Mouse (Mus musculus) CH12.LX (cell line): ENCODE results near the gene Akirin2. TPM values are rescaled to one million over a fixed set of nuclear protein-coding genes. Genes with fewer than 3 reads are reported as not detected.

Experiments used
- DNase-seq: peaks from one replicate; pipeline ENCODE4 v3.0.0-alpha.2; 2013; ENCODE audit errors: extremely low read depth
- H3K27ac ChIP-seq: 2 replicates; pipeline ENCODE4 v1.5.1; 2012; ENCODE audit warnings: low read depth, mild to moderate bottlenecking, control low read depth, moderate library complexity; ENCODE audit not compliant: insufficient read depth
- H3K27me3 ChIP-seq: replicated peaks from 2 replicates; pipeline ENCODE3; 2012; ENCODE audit warnings: inconsistent platforms
- H3K36me3 ChIP-seq, 2 experiments: replicated peaks in 1 of 2; 2 replicates each; pipeline versions ENCODE3 to v1.6.1; 2012; ENCODE audit warnings: inconsistent platforms in 1 of 2, low read length in 1 of 2, mild to moderate bottlenecking in 1 of 2, mixed read lengths in 1 of 2, moderate library complexity in 1 of 2; ENCODE audit not compliant: control insufficient read depth in 1 of 2, insufficient read depth in 1 of 2
- H3K4me1 ChIP-seq, 2 experiments: 2 replicates each; pipeline ENCODE4 v1.6.1; 2012; ENCODE audit warnings: inconsistent platforms in 1 of 2, moderate library complexity in 1 of 2; ENCODE audit not compliant: insufficient read depth in 2 of 2, control insufficient read depth in 1 of 2
- H3K4me2 ChIP-seq: 2 replicates; pipeline ENCODE4 v1.6.1; 2012; ENCODE audit warnings: low read depth, mild to moderate bottlenecking, control low read depth; ENCODE audit not compliant: poor library complexity, insufficient read depth, severe bottlenecking
- H3K4me3 ChIP-seq, 3 experiments: fragments of 150-350 bp in 1 of 3; sonication (generic) in 1 of 3; replicated peaks in 1 of 3; 2 replicates each; pipeline versions ENCODE3 to v1.5.1; 2011 to 2012; ENCODE audit warnings: low read depth in 2 of 3, low read length in 2 of 3, mild to moderate bottlenecking in 2 of 3, moderate library complexity in 2 of 3, control low read depth in 1 of 3, improper control_type of control experiment in 1 of 3, inconsistent platforms in 1 of 3, mixed read lengths in 1 of 3; ENCODE audit not compliant: poor library complexity in 1 of 3
- H3K79me2 ChIP-seq: replicated peaks from 2 replicates; pipeline ENCODE4 v1.6.1; 2012; ENCODE audit warnings: mild to moderate bottlenecking, moderate library complexity; ENCODE audit not compliant: control insufficient read depth, poor library complexity, insufficient read depth, severe bottlenecking; ENCODE audit errors: extremely low read depth
- H3K9ac ChIP-seq: 2 replicates; pipeline ENCODE4 v1.6.1; 2012; ENCODE audit warnings: low read depth, mild to moderate bottlenecking, control low read depth, moderate library complexity; ENCODE audit not compliant: insufficient read depth
- H3K9me3 ChIP-seq: replicated peaks from 2 replicates; pipeline ENCODE3; 2012; ENCODE audit warnings: low read length, inconsistent platforms, mixed read lengths
- CTCF ChIP-seq, 2 experiments: IDR thresholded peaks in 1 of 2; conservative IDR thresholded peaks in 1 of 2; 2 replicates each; pipeline ENCODE4 v1.5.1; 2011 to 2012; ENCODE audit warnings: low read depth in 2 of 2, low read length in 2 of 2, improper control_type of control experiment in 1 of 2, inconsistent platforms in 1 of 2, mild to moderate bottlenecking in 1 of 2, moderate library complexity in 1 of 2
- E2F4 ChIP-seq: IDR thresholded peaks from 2 replicates; pipeline ENCODE4 v1.6.1; 2011; ENCODE audit warnings: low read depth, low read length, improper control_type of control experiment; ENCODE audit not compliant: insufficient replicate concordance
- ELF1 ChIP-seq: IDR thresholded peaks from 2 replicates; pipeline ENCODE4 v1.6.1; 2014; ENCODE audit warnings: low read depth, mild to moderate bottlenecking, inconsistent platforms, low read length, improper control_type of control experiment
- EP300 ChIP-seq: IDR thresholded peaks from 2 replicates; pipeline ENCODE4 v1.6.1; 2011; ENCODE audit warnings: low read length, improper control_type of control experiment
- ETS1 ChIP-seq: conservative IDR thresholded peaks from 2 replicates; pipeline ENCODE4 v1.6.1; 2012; ENCODE audit warnings: low read depth, mild to moderate bottlenecking, inconsistent platforms, low read length, improper control_type of control experiment, moderate library complexity
- GABPA ChIP-seq: IDR thresholded peaks from 2 replicates; pipeline ENCODE4 v1.6.1; 2012; ENCODE audit warnings: low read depth, low read length, improper control_type of control experiment, inconsistent platforms; ENCODE audit not compliant: insufficient replicate concordance
- IRF4 ChIP-seq: IDR thresholded peaks from 2 replicates; pipeline ENCODE4 v1.6.1; 2014; ENCODE audit warnings: low read depth, mild to moderate bottlenecking, inconsistent platforms, low read length, improper control_type of control experiment
- JUN ChIP-seq: IDR thresholded peaks from 2 replicates; pipeline ENCODE4 v1.6.1; 2011; ENCODE audit warnings: low read depth, mild to moderate bottlenecking, low read length, improper control_type of control experiment, moderate library complexity; ENCODE audit not compliant: insufficient read depth
- JUND ChIP-seq: conservative IDR thresholded peaks from 2 replicates; pipeline ENCODE4 v1.6.1; 2011; ENCODE audit warnings: low read depth, low read length, improper control_type of control experiment
- MAFK ChIP-seq: IDR thresholded peaks from 2 replicates; pipeline ENCODE4 v1.6.1; 2011; ENCODE audit warnings: low read length, improper control_type of control experiment; ENCODE audit not compliant: insufficient replicate concordance
- MAZ ChIP-seq: IDR thresholded peaks from 2 replicates; pipeline ENCODE4 v1.6.1; 2012; ENCODE audit warnings: low read depth, mild to moderate bottlenecking, inconsistent platforms, low read length, improper control_type of control experiment, moderate library complexity
- MXI1 ChIP-seq: IDR thresholded peaks from 2 replicates; pipeline ENCODE4 v1.6.1; 2011; ENCODE audit warnings: mild to moderate bottlenecking, low read depth, low read length, improper control_type of control experiment
- PAX5 ChIP-seq: IDR thresholded peaks from 2 replicates; pipeline ENCODE4 v1.6.1; 2012; ENCODE audit warnings: low read length, inconsistent platforms, mixed read lengths
- POLR2AphosphoS2 ChIP-seq: IDR thresholded peaks from 2 replicates; pipeline ENCODE4 v1.6.1; 2011; ENCODE audit warnings: low read depth, low read length, improper control_type of control experiment
- RAD21 ChIP-seq: IDR thresholded peaks from 2 replicates; pipeline ENCODE4 v1.6.1; 2011; ENCODE audit warnings: low read depth, mild to moderate bottlenecking, low read length, improper control_type of control experiment, moderate library complexity
- UBTF ChIP-seq: IDR thresholded peaks from 2 replicates; pipeline ENCODE4 v1.6.1; 2012; ENCODE audit warnings: low read depth, mild to moderate bottlenecking, inconsistent platforms, low read length, improper control_type of control experiment, moderate library complexity
- USF2 ChIP-seq: conservative IDR thresholded peaks from 2 replicates; pipeline ENCODE4 v1.6.1; 2011; ENCODE audit warnings: low read depth, low read length, improper control_type of control experiment
- ZKSCAN1 ChIP-seq: IDR thresholded peaks from 2 replicates; pipeline ENCODE4 v1.6.1; 2012; ENCODE audit warnings: low read depth, inconsistent platforms, low read length, improper control_type of control experiment, borderline replicate concordance
- ZMIZ1 ChIP-seq: IDR thresholded peaks from 2 replicates; pipeline ENCODE4 v1.6.1; 2012; ENCODE audit warnings: low read depth, mild to moderate bottlenecking, inconsistent platforms, low read length, improper control_type of control experiment
- dilution Hi-C: fragments of 300-500 bp; cut with MboI; formaldehyde crosslinking; loops from 2 replicates; pipeline ENCODE4 v1.14.3; 2020; ENCODE audit warnings: low sequenced_read_pairs; ENCODE audit not compliant: extremely low pct_unique_long_range_greater_than_20kb, extremely low pct_ligation_motif_present
- in situ Hi-C: fragments of 300-500 bp; cut with MboI; formaldehyde crosslinking; loops from 3 replicates; pipeline ENCODE4 v1.14.3; 2019; ENCODE audit warnings: low sequenced_read_pairs, low pct_ligation_motif_present, low pct_unique_long_range_greater_than_20kb, mixed read lengths
- polyA plus RNA-seq: library from polyadenylated mRNA; unstranded; fragments of >175 nt; gene quantifications from 2 replicates; pipeline ENCODE4 v1.2.1, GENCODE M21; 2012; ENCODE audit warnings: low read depth; ENCODE audit not compliant: insufficient read length
- total RNA-seq, 2 experiments: library from RNA; depleted of rRNA; stranded (reverse); fragments of 300-350 nt in 1 of 2; fragments of >200 nt in 1 of 2; gene quantifications; 2 replicates each; pipeline ENCODE4 v1.2.3; 2012 to 2014

The Akirin2 gene
- total RNA-seq (2012; rRNA removed) (30.4 and 35.2 TPM in 2 replicates), total RNA-seq (2014; rRNA removed) (60.6 and 66.0 TPM in 2 replicates), polyA plus RNA-seq (42.8 and 52.3 TPM in 2 replicates)

DNA sequence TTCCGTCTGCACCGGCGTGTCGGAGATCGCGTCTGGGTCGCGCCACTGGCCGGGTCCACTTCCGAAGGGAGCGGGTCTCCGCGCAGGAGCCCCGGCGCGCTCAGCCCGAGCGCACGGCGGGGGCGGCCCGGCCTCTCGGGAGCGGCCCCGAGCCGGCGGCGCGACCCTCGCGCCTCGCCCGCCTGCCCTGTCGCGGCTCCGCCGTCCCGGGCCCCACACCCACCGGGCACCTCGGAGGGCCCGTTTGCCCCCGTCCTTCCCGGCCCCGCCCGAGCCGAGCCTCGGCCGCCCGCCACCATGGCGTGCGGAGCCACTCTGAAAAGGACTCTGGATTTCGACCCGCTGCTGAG lies at the start of gene Akirin2:
Akirin2 (plus strand) TSS at position 190 of the 350 bp plus-strand sequence.
- Histone ChIP-seq H3K4me2 (peak within 1 kb of the TSS; percentile 96), H3K4me3 (peak within 1 kb of the TSS; percentile 91 to 98 (median 95)), H3K9ac (peak within 1 kb of the TSS; percentile 96), H3K4me1 (peaks cover 2 to 21% of the 10 kb centered on the region in 2 experiments; a peak in 3 of 4 replicates), H3K9me3 (no peaks in the 10 kb centered on the region), H3K36me3 (peaks cover 6 to 10% of the 10 kb centered on the region in 2 experiments), H3K79me2 (peaks cover 43% of the 10 kb centered on the region), H3K27me3 (no peaks in the 10 kb centered on the region), H3K27ac (peak within 1 kb of the TSS; percentile 29; the same call in 1 of the 2 replicates)
- DNase-seq, result no peak
- in situ Hi-C loops (loop anchor here (25.0 kb wide), 1 partner anchor 1163 kb away; no protein-coding TSS in a partner anchor), dilution Hi-C loops (no loop called here)
- no peak for TF ChIP-seq MAZ
- peak; percentile 77; the same call in 1 of the 2 replicates for TF ChIP-seq UBTF
- no peak for TF ChIP-seq CTCF (conservative IDR thresholded peaks at IDR 0.05 in 1 of 2, IDR thresholded peaks at IDR 0.05 in 1 of 2; ENCODE audit: low read depth in 2 of 2, low read length in 2 of 2)
- TF ChIP-seq PAX5, result no peak
- no peak for TF ChIP-seq ZKSCAN1
- no peak for TF ChIP-seq MXI1
- 0 out of 2 replicates have a peak, but pooled peaks have one; percentile 3 for TF ChIP-seq IRF4
- TF ChIP-seq ETS1, result no peak
- TF ChIP-seq ZMIZ1, result peak; percentile 28; the same call in 1 of the 2 replicates
- no peak for TF ChIP-seq EP300
- TF ChIP-seq POLR2AphosphoS2, result no peak
- no peak for TF ChIP-seq JUN
- no peak for TF ChIP-seq MAFK
- no peak for TF ChIP-seq RAD21

DNA sequence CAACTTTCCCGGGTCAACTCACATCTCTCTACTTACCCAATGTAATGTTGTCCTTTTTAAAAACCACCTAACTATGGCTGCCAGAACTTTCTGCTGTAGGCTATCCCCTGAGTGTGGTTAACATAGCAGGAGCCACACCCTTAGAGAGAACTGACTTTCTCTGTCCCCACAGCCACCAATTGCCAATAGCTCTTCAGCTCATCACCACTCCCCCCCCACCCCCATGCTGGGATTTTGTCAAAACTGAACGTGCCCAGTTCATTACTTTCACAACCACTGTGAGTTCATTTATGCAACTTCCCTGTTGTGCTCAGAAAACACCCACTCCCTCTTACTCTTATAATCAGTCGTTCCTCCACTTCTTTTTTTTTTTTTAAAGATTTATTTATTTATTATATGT lies 40.4 kb upstream of the Akirin2 start:
- no peak for TF ChIP-seq USF2
- TF ChIP-seq JUND, result no peak
- no peak for TF ChIP-seq E2F4
- TF ChIP-seq GABPA, result no peak
- no peak for TF ChIP-seq ELF1
- Histone ChIP-seq H3K27ac (no peak overlapping the region), H3K4me1 (no peaks in the 10 kb centered on the region), H3K27me3 (no peaks in the 10 kb centered on the region), H3K4me3 (no peak overlapping the region), H3K9me3 (peaks cover 7% of the 10 kb centered on the region), H3K4me2 (no peak overlapping the region), H3K79me2 (no peaks in the 10 kb centered on the region), H3K9ac (no peak overlapping the region), H3K36me3 (no peaks in the 10 kb centered on the region)
- dilution Hi-C loops, result no loop called here
- no peak for DNase-seq
- in situ Hi-C loops, result no loop called here
